Mouse (Mus musculus): ENCODE measurements around the gene Ankrd11.

DNA sequence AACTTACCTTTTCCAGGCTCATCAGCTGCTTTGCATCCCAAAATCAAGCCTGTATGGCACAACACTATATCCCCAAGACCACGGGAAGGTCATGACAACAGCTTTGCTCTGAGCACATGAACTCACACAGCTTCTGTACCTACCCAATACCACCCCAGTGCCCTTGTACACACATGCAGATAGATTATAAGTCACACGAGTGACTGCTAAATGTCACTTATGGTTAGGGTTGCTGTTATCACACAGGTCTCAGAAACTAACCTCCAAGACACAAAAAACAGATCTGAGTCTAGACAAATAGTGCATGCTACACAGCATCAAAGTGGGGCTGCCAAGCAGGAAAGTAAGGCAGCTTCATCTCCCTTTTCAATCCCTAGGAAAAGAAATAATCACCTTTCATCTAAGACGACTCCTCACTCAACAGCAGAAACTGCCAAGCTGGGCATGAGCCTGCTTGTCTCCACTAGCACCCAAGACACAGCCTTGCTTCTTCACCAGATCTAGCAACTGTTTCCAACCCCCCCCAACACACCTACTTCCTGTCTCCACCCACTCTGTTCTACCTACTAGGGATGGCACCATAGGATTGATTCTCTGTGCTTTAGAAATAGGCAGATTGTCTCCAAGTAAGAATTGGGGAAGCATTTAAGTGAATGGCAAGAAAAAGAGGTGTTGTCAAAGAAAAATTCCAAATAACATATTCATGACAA, 87.8 kb downstream of the Ankrd11 start:
- TF ChIP-seq CTCF (IDR thresholded peaks at IDR 0.05; ENCODE audit: control insufficient read depth, insufficient read depth, insufficient read length): no peak
- no peak for TF ChIP-seq MYOD1 (IDR thresholded peaks at IDR 0.05; ENCODE audit: control insufficient read depth, insufficient read length, low read depth)

Data from C2C12 (cell line).